Mouse (Mus musculus): ENCODE measurements around the gene Frat2. TPM values are rescaled to one million over a fixed set of nuclear protein-coding genes. Genes with fewer than 3 reads are reported as not detected.

Gene Frat2
- total and polyA plus RNA-seq, 3 experiments, result 55.6 to 110 TPM; not detected in 1

DNA sequence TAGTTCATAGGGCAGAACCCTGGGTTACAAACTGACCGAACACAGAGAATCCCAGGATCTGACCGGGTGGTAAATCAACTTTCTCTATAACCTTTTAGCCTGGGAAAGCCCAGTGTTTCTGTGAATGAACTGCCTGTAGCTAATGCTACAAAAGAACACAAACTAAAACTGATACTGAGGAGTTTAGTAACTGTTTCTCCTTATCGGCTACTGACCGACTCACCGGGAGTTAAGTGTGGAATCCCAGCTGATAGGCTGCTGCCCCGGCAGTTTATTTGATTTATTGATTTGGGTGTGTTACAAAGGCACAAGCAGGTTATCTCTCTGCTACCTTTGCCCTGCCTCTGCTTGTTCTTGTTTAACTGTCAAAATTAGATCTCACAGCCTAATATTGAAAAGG is 9.1 kb downstream of the Frat2 start (continued):
- TF ChIP-seq USF2 (IDR thresholded peaks at IDR 0.05; ENCODE audit: borderline replicate concordance in 1 of 2, insufficient read depth in 1 of 2, low read depth in 1 of 2, low read length in 2 of 2), result no peak
- no peak for TF ChIP-seq SMC3 (IDR thresholded peaks at IDR 0.05; ENCODE audit: low read depth, low read length)

DNA sequence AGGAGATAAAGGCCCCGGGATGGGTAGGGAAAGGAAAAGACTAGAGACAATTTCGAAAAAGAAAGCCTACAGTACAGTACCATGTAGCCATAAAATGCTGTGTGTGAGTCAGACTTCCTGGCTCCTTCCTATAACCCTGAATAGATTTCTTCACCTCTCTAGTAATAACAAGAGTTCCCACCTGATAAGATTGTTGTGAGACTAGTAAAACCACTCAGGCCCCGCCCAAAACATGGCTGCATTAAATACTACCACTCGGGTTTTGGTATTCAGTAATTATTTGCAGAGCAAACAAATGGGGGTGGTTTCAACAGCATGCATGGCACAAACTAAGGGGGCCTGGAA is 10.0 kb downstream of the Frat2 start:
- peak; percentile 94 for DNase-seq (ENCODE audit: low read depth, low spot score)
- Histone ChIP-seq H3K27ac (ENCODE audit: control insufficient read depth, low read depth, low read length) (peak overlapping the region; percentile 94), H3K36me3 (ENCODE audit: control insufficient read depth in 1 of 2, insufficient read depth in 2 of 2, low read length in 2 of 2) (peaks cover 0 to 58% of the 10 kb centered on the region in 2 experiments; a peak in 2 of 4 replicates), H3K27me3 (ENCODE audit: control insufficient read depth in 1 of 2, insufficient read depth in 2 of 2, low read length in 2 of 2) (no peaks in the 10 kb centered on the region), H3K9me3 (replicated peaks; ENCODE audit: insufficient read depth, low read length) (no peaks in the 10 kb centered on the region), H3K4me1 (ENCODE audit: control insufficient read depth in 1 of 2, insufficient read depth in 2 of 2, low read length in 2 of 2) (peaks cover 36 to 62% of the 10 kb centered on the region in 2 experiments), H3K9ac (ENCODE audit: control insufficient read depth, low read depth, low read length, poor library complexity, severe bottlenecking) (peak overlapping the region; percentile 57), H3K79me2 (ENCODE audit: control insufficient read depth, insufficient read depth, low read length, poor library complexity) (peaks cover 3% of the 10 kb centered on the region; the same call in 1 of the 2 replicates), H3K4me3 (ENCODE audit: control insufficient read depth in 1 of 2, insufficient read depth in 1 of 2, low read depth in 2 of 2, low read length in 2 of 2) (peak overlapping the region; percentile 39 to 53)
- TF ChIP-seq ETS1 (IDR thresholded peaks at IDR 0.05; ENCODE audit: low read depth, low read length) (peak; percentile 87; the same call in 1 of the 2 replicates), POLR2A (IDR thresholded peaks at IDR 0.05; ENCODE audit: control insufficient read depth in 1 of 2, insufficient read depth in 1 of 2, low read depth in 1 of 2, low read length in 2 of 2, poor library complexity in 1 of 2) (peak in 1 of 2 experiments; percentile 57; a peak in 1 of 4 replicates), EP300 (IDR thresholded peaks at IDR 0.05; ENCODE audit: low read depth in 1 of 2, low read length in 2 of 2) (peak in 1 of 2 experiments; percentile 71; a peak in 2 of 4 replicates), GATA1 (IDR thresholded peaks at IDR 0.05; ENCODE audit: low read depth, low read length) (peak; percentile 89), ZC3H11A (IDR thresholded peaks at IDR 0.05; ENCODE audit: low read depth, low read length) (no peak), POLR2AphosphoS2 (IDR thresholded peaks at IDR 0.05; ENCODE audit: low read length) (0 out of 2 replicates have a peak, but pooled peaks have one; percentile 17), SIN3A (IDR thresholded peaks at IDR 0.05; ENCODE audit: low read length) (peak; percentile 90), E2F4 (IDR thresholded peaks at IDR 0.05; ENCODE audit: borderline replicate concordance, low read depth, low read length) (no peak), MAX (IDR thresholded peaks at IDR 0.05; ENCODE audit: low read length) (no peak), MAFK (IDR thresholded peaks at IDR 0.05; ENCODE audit: borderline replicate concordance, low read depth, low read length) (no peak), UBTF (IDR thresholded peaks at IDR 0.05; ENCODE audit: borderline replicate concordance, insufficient read depth, low read depth, low read length) (no peak), ELF1 (IDR thresholded peaks at IDR 0.05; ENCODE audit: low read depth, low read length) (no peak), ZMIZ1 (IDR thresholded peaks at IDR 0.05; ENCODE audit: low read depth, low read length) (peak; percentile 20; the same call in 1 of the 2 replicates), TBP (IDR thresholded peaks at IDR 0.05; ENCODE audit: low read depth, low read length) (peak; percentile 90), HCFC1 (IDR thresholded peaks at IDR 0.05; ENCODE audit: low read depth, low read length) (peak; percentile 36; the same call in 1 of the 2 replicates), NELFE (IDR thresholded peaks at IDR 0.05; ENCODE audit: low read depth, low read length) (peak; percentile 56), TAL1 (IDR thresholded peaks at IDR 0.05; ENCODE audit: low read length) (peak; percentile 34), JUND (IDR thresholded peaks at IDR 0.05; ENCODE audit: low read depth, low read length) (no peak), CHD2 (IDR thresholded peaks at IDR 0.05; ENCODE audit: low read length) (no peak)

Data from MEL (cell line).